In the genomic region with DNA sequence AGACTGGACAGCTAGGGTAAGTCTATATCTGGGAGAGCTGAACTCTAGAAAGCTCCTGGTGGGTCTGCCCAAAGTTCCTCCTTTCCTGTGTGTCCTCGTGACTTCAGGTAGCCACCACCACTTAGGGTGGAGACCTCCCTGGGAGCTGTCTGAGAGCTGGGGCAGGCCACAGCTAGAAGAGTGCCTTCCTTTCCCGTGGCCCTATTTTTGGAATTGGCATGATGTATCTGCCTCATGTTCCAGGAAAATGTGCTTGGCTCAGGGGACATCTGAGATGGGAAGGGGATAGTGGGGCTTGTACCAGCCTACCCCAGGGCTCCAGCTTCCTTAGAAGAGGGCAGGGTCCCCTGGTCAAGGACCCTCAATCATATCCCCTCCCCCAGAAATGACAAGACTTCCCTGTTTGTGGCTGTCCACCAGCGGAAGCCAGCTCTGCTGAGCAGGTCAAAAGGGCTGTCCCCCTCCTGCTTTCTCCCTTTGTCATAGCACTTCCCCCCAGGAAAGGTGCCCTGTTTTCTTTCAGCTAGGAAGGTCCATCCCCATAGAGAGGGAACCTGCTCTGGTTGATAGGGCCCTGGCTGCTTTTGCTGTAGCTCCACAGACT, we compare ENCODE assay signal across 13 mouse cellular contexts. TPM values are rescaled to one million over a fixed set of nuclear protein-coding genes. Genes with fewer than 3 reads are reported as not detected.
DNase-seq lines count a peak whose midpoint lies in the region; ATAC-seq and TF ChIP-seq lines count a peak whose summit lies in the region.
"Had no signal": no experiment of that assay in that cellular context is flagged by ENCODE, and none has a peak within 500 bp of the region (broad histone marks: within the 10 kb centered on the region; RNA-seq: fewer than 3 reads in every experiment).

No protein-coding gene starts in this region.

- no peak for TF ChIP-seq CTCF in liver, postnatal 0 days (IDR thresholded peaks at IDR 0.05; ENCODE audit: low read depth)

- DNase-seq in gastrocnemius, adult 18-20 months (ENCODE audit: low spot score), result peak; percentile 68
- DNase-seq in gastrocnemius, postnatal 36 days, result no peak
- DNase-seq in lung, postnatal 10 days, result no peak
- no peak for DNase-seq in liver, postnatal 0 days
- no peak for DNase-seq in retina, postnatal 1 day
- no peak for DNase-seq in right cerebral cortex, postnatal 36 days (ENCODE audit: low spot score in 2 of 2)
- DNase-seq: B cell, adult 2 months; lung, postnatal 14 days; thymus, adult 18-20 months had no signal

- H3K27me3 ChIP-seq in lung, embryonic 15.5 days, result no peaks in the 10 kb centered on the region
- H3K27me3 ChIP-seq in heart, embryonic 13.5 days (replicated peaks), result no peaks in the 10 kb centered on the region
- H3K27me3 ChIP-seq in liver, postnatal 0 days (ENCODE audit: insufficient read depth, low read length), result no peaks in the 10 kb centered on the region

- H3K9ac ChIP-seq in lung, embryonic 15.5 days, result no peak overlapping the region
- peak overlapping the region; percentile 56 for H3K9ac ChIP-seq in heart, embryonic 13.5 days
- H3K9ac ChIP-seq in liver, postnatal 0 days (replicated peaks), result no peak overlapping the region; the same call in 1 of the 2 replicates

- H3K4me3 ChIP-seq in lung, embryonic 15.5 days, result no peak overlapping the region
- H3K4me3 ChIP-seq in heart, embryonic 13.5 days, result no peak overlapping the region
- no peak overlapping the region for H3K4me3 ChIP-seq in liver, postnatal 0 days (ENCODE audit: low read depth, low read length)

- H3K9me3 ChIP-seq in lung, embryonic 15.5 days, result no peaks in the 10 kb centered on the region
- H3K9me3 ChIP-seq in heart, embryonic 13.5 days, result no peaks in the 10 kb centered on the region
- no peaks in the 10 kb centered on the region for H3K9me3 ChIP-seq in liver, postnatal 0 days (ENCODE audit: low read length)

- TF ChIP-seq EP300 in liver, postnatal 0 days (IDR thresholded peaks at IDR 0.05; ENCODE audit: low read depth), result 0 out of 2 replicates have a peak, but pooled peaks have one; percentile 8

- intact Hi-C loops in gastrocnemius, postnatal 36 days (cut with DNase I), result no loop called here

- WGBS in lung, embryonic 15.5 days, result 49% methylated on average over 3 of the region's 3 CpGs
- WGBS in heart, embryonic 13.5 days, result 32% methylated on average over 3 of the region's 3 CpGs
- WGBS in liver, postnatal 0 days (ENCODE audit: insufficient replicate concordance), result 36% methylated on average over 3 of the region's 3 CpGs

- H3K27ac ChIP-seq in lung, embryonic 15.5 days, result peak overlapping the region; percentile 26; the same call in 1 of the 2 replicates
- H3K27ac ChIP-seq in heart, embryonic 13.5 days (replicated peaks), result peak overlapping the region; percentile 74
- peak overlapping the region; percentile 67 for H3K27ac ChIP-seq in liver, postnatal 0 days (ENCODE audit: low read depth)

- H3K4me2 ChIP-seq in lung, embryonic 15.5 days, result no peak overlapping the region
- H3K4me2 ChIP-seq in heart, embryonic 13.5 days, result peak overlapping the region; percentile 19; the same call in 1 of the 2 replicates
- 0 out of 2 replicates have a peak overlapping the region, but pooled peaks have one; percentile 6 for H3K4me2 ChIP-seq in liver, postnatal 0 days (ENCODE audit: low read depth, low read length)

- no peaks in the 10 kb centered on the region for H3K36me3 ChIP-seq in lung, embryonic 15.5 days
- peaks cover 6% of the 10 kb centered on the region; the same call in 1 of the 2 replicates for H3K36me3 ChIP-seq in heart, embryonic 13.5 days
- peaks cover 6% of the 10 kb centered on the region; the same call in 1 of the 2 replicates for H3K36me3 ChIP-seq in liver, postnatal 0 days (replicated peaks; ENCODE audit: insufficient read depth, low read length)

- H3K4me1 ChIP-seq in lung, embryonic 15.5 days, result peaks cover 34% of the 10 kb centered on the region
- peaks cover 58% of the 10 kb centered on the region for H3K4me1 ChIP-seq in heart, embryonic 13.5 days
- H3K4me1 ChIP-seq in liver, postnatal 0 days (ENCODE audit: insufficient read depth), result peaks cover 71% of the 10 kb centered on the region

- ATAC-seq in lung, embryonic 15.5 days (ENCODE audit: borderline replicate concordance, extremely low read depth, low FRiP score, low TSS enrichment), result no peak
- no peak for ATAC-seq in heart, embryonic 13.5 days (ENCODE audit: extremely low read depth, insufficient number of reproducible peaks, low FRiP score, low TSS enrichment)
- ATAC-seq in liver, postnatal 0 days, result no peak
- ATAC-seq: forebrain, embryonic 16.5 days; intestine, embryonic 16.5 days had no signal

RNA-seq across cellular contexts. Expression of gene Ell, which starts 12.4 kb away (rescaled TPM):
- 10 to 100 TPM; 12.5 to 21.8 TPM for total RNA-seq in gastrocnemius, adult 18-20 months (2021)
- total RNA-seq in gastrocnemius, postnatal 36 days (2021), result 10 to 100 TPM in 1 of 2 experiments, 1 to 10 TPM in 1; 9.6 to 10.5 TPM
- 17.2 and 17.5 TPM in 2 replicates for polyA plus RNA-seq in lung, embryonic 15.5 days (2015; fragmentation: Nextera tagmentation; extraction: Ambion mirVana)
- 11.6 and 12.5 TPM in 2 replicates for polyA plus RNA-seq in heart, embryonic 13.5 days (2015; fragmentation: Nextera tagmentation; extraction: Ambion mirVana)
- 9.5 and 9.7 TPM in 2 replicates for polyA plus RNA-seq in liver, postnatal 0 days (2015; fragmentation: Nextera tagmentation; extraction: Ambion mirVana)

RNA-seq across cellular contexts. Expression of gene Kxd1, which starts 23.9 kb away (rescaled TPM):
- total RNA-seq in gastrocnemius, adult 18-20 months (2021), result 10 to 100 TPM; 76.3 to 80.6 TPM
- total RNA-seq in gastrocnemius, postnatal 36 days (2021), result 10 to 100 TPM; 67.7 to 74.7 TPM
- 50.0 and 54.4 TPM in 2 replicates for polyA plus RNA-seq in lung, embryonic 15.5 days (2015; fragmentation: Nextera tagmentation; extraction: Ambion mirVana)
- polyA plus RNA-seq in heart, embryonic 13.5 days (2015; fragmentation: Nextera tagmentation; extraction: Ambion mirVana), result 65.8 and 71.2 TPM in 2 replicates
- polyA plus RNA-seq in liver, postnatal 0 days (2015; fragmentation: Nextera tagmentation; extraction: Ambion mirVana), result 43.1 and 43.3 TPM in 2 replicates

RNA-seq across cellular contexts. Expression of gene Fkbp8, which starts 24.1 kb away (rescaled TPM):
- total RNA-seq in gastrocnemius, adult 18-20 months (2021), result 100 to 1,000 TPM; 103 to 105 TPM
- total RNA-seq in gastrocnemius, postnatal 36 days (2021), result 100 to 1,000 TPM in 1 of 2 experiments, 10 to 100 TPM in 1; 99.3 to 107 TPM
- 307 and 313 TPM in 2 replicates for polyA plus RNA-seq in lung, embryonic 15.5 days (2015; fragmentation: Nextera tagmentation; extraction: Ambion mirVana)
- polyA plus RNA-seq in heart, embryonic 13.5 days (2015; fragmentation: Nextera tagmentation; extraction: Ambion mirVana), result 240 and 251 TPM in 2 replicates
- 141 TPM in 2 replicates for polyA plus RNA-seq in liver, postnatal 0 days (2015; fragmentation: Nextera tagmentation; extraction: Ambion mirVana)

RNA-seq across cellular contexts. Expression of gene Uba52, which starts 41.1 kb away (rescaled TPM):
- 100 to 1,000 TPM; 841 to 913 TPM for total RNA-seq in gastrocnemius, adult 18-20 months (2021)
- 100 to 1,000 TPM; 787 to 802 TPM for total RNA-seq in gastrocnemius, postnatal 36 days (2021)
- polyA plus RNA-seq in lung, embryonic 15.5 days (2015; fragmentation: Nextera tagmentation; extraction: Ambion mirVana), result 909 and 953 TPM in 2 replicates
- 842 and 891 TPM in 2 replicates for polyA plus RNA-seq in heart, embryonic 13.5 days (2015; fragmentation: Nextera tagmentation; extraction: Ambion mirVana)
- polyA plus RNA-seq in liver, postnatal 0 days (2015; fragmentation: Nextera tagmentation; extraction: Ambion mirVana), result 627 and 684 TPM in 2 replicates

RNA-seq across cellular contexts. Expression of gene Isyna1, which starts 42.5 kb away (rescaled TPM):
- total RNA-seq in gastrocnemius, adult 18-20 months (2021), result 1 to 10 TPM; 2.6 to 3.2 TPM
- 1 to 10 TPM; 4.1 to 5.1 TPM for total RNA-seq in gastrocnemius, postnatal 36 days (2021)
- 134 TPM in 2 replicates for polyA plus RNA-seq in lung, embryonic 15.5 days (2015; fragmentation: Nextera tagmentation; extraction: Ambion mirVana)
- 135 and 145 TPM in 2 replicates for polyA plus RNA-seq in heart, embryonic 13.5 days (2015; fragmentation: Nextera tagmentation; extraction: Ambion mirVana)
- polyA plus RNA-seq in liver, postnatal 0 days (2015; fragmentation: Nextera tagmentation; extraction: Ambion mirVana), result 18.8 and 21.6 TPM in 2 replicates
